Mouse (Mus musculus) testis, postnatal 10 days (tissue): ENCODE data around the gene Tbck.

ENCODE experiments used
- DNase-seq: peaks from one replicate; pipeline ENCODE4 v3.0.0; 2021; ENCODE audit warnings: low spot score

Gene Tbck

GRCm38 (mm10) chr3:132766033-132766726, 82.2 kb downstream of the Tbck start:
- DNase-seq, result no peak

GRCm38 (mm10) chr3:132772054-132772453, 88.1 kb downstream of the Tbck start:
- no peak for DNase-seq

- DNase-seq, result no peak
Measured at GRCm38 (mm10) chr3:132776686-132777085, 92.7 kb downstream of the Tbck start.

GRCm38 (mm10) chr3:132781103-132781502, 97.2 kb downstream of the Tbck start:
- no peak for DNase-seq

- DNase-seq, result no peak
Measured at GRCm38 (mm10) chr3:132783087-132783486, 99.1 kb downstream of the Tbck start.

- no peak for DNase-seq
Measured at GRCm38 (mm10) chr3:132784732-132785131, 100.8 kb downstream of the Tbck start.

- DNase-seq, result no peak
Measured at GRCm38 (mm10) chr3:132786690-132787089, 102.7 kb downstream of the Tbck start.

- DNase-seq, result no peak
Measured at GRCm38 (mm10) chr3:132787775-132788174, 103.8 kb downstream of the Tbck start.

GRCm38 (mm10) chr3:132791140-132791539, 107.2 kb downstream of the Tbck start:
- DNase-seq, result no peak

- no peak for DNase-seq
Measured at GRCm38 (mm10) chr3:132800196-132800595, 116.3 kb downstream of the Tbck start.

GRCm38 (mm10) chr3:132801910-132802309, 118.0 kb downstream of the Tbck start:
- no peak for DNase-seq

- no peak for DNase-seq
Measured at GRCm38 (mm10) chr3:132807888-132808579, 124.1 kb downstream of the Tbck start.

- no peak for DNase-seq
Measured at GRCm38 (mm10) chr3:132808951-132809350, 125.0 kb downstream of the Tbck start.

- no peak for DNase-seq
Measured at GRCm38 (mm10) chr3:132811791-132812190, 127.8 kb downstream of the Tbck start.

- no peak for DNase-seq
Measured at GRCm38 (mm10) chr3:132812356-132812755, 128.4 kb downstream of the Tbck start.

GRCm38 (mm10) chr3:132813147-132813546, 129.2 kb downstream of the Tbck start:
- DNase-seq, result no peak

GRCm38 (mm10) chr3:132813706-132814497, 130.0 kb downstream of the Tbck start:
- DNase-seq, result no peak

GRCm38 (mm10) chr3:132814791-132815496, 131.0 kb downstream of the Tbck start:
- DNase-seq, result no peak

- DNase-seq, result no peak
Measured at GRCm38 (mm10) chr3:132815497-132816326, 131.8 kb downstream of the Tbck start.

- DNase-seq, result no peak
Measured at GRCm38 (mm10) chr3:132819408-132819807, 135.5 kb downstream of the Tbck start.

GRCm38 (mm10) chr3:132831179-132831873, 147.4 kb downstream of the Tbck start:
- no peak for DNase-seq
